Mouse (Mus musculus) megakaryocyte, embryonic 14.5 days (primary cell): ENCODE results near the gene Lrrc25.

Source experiments
- FLI1 ChIP-seq: IDR thresholded peaks from 2 replicates; pipeline ENCODE4 v1.6.1; 2012; ENCODE audit warnings: low read length, inconsistent platforms, mixed read lengths
- GATA1 ChIP-seq: IDR thresholded peaks from 3 replicates; pipeline ENCODE4 v1.6.1; 2012; ENCODE audit warnings: mixed read lengths, low read length, inconsistent platforms, borderline replicate concordance

GRCm38 (mm10) chr8:70618888-70619334 lies 3.0 kb downstream of the Lrrc25 start:
- no peak for TF ChIP-seq GATA1
- no peak for TF ChIP-seq FLI1
